Mouse (Mus musculus): ENCODE measurements around the gene Itsn1. TPM values are rescaled to one million over a fixed set of nuclear protein-coding genes. Genes with fewer than 3 reads are reported as not detected.

Itsn1 gene
- polyA plus RNA-seq, 2 experiments, result 24.8 to 46.6 TPM

DNA sequence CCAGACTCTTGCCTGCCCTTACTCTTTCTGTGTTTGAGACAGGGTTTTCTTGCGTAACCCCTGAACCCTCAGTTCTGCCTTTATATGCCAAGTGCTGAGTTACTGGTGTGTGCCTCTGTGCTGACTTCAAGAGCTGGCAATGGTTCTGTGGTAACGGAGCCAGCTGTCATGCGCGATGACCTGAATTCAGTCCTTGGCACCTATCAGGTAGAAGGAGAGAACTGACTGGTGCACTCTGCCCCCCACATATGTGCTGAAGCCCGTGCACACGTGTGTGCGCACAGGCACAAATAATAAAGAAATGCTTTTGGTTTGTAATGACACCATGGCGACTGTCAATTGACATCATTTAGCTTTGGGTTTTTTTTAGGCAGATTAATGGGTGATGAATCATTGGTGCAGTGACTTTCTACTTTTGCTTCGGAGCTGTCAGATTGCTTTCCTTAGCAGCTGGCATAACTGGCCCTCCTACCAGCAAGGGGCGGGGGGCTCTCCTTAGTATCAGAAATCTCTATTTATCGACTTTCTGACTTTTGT, 38.2 kb downstream of the Itsn1 start:
- WGBS, result 84% methylated on average over 11 of the region's 11 CpGs
- no peaks in the 10 kb centered on the region for H3K27me3 ChIP-seq (ENCODE audit: control insufficient read depth, insufficient read depth, low read length)
- ATAC-seq (ENCODE audit: low FRiP score, low read depth), result no peak
- peaks cover 7% of the 10 kb centered on the region for H3K4me1 ChIP-seq (ENCODE audit: control insufficient read depth, insufficient read depth, low read length)
- no peaks in the 10 kb centered on the region for H3K9me3 ChIP-seq (ENCODE audit: control insufficient read depth, low read length)
- no peaks in the 10 kb centered on the region for H3K36me3 ChIP-seq (ENCODE audit: control insufficient read depth, insufficient read depth, low read length)
- H3K9ac ChIP-seq (ENCODE audit: low read depth, low read length, severe bottlenecking), result no peak overlapping the region
- H3K27ac ChIP-seq (replicated peaks; ENCODE audit: low read depth, low read length), result no peak overlapping the region
- no peak overlapping the region for H3K4me3 ChIP-seq (replicated peaks; ENCODE audit: low read length)
- no peak for DNase-seq (ENCODE audit: low spot score)
- H3K4me2 ChIP-seq (replicated peaks; ENCODE audit: low read depth, low read length, severe bottlenecking), result no peak overlapping the region
- TF ChIP-seq POLR2A (IDR thresholded peaks at IDR 0.05; ENCODE audit: borderline replicate concordance, extremely low read depth, insufficient read depth, insufficient read length), result no peak

- H3K4me1 ChIP-seq (ENCODE audit: control insufficient read depth, insufficient read depth, low read length), result peaks cover 7% of the 10 kb centered on the region
- no peak overlapping the region for H3K4me3 ChIP-seq (replicated peaks; ENCODE audit: low read length)
- TF ChIP-seq POLR2A (IDR thresholded peaks at IDR 0.05; ENCODE audit: borderline replicate concordance, extremely low read depth, insufficient read depth, insufficient read length), result no peak
- ATAC-seq (ENCODE audit: low FRiP score, low read depth) (no peak), DNase-seq (ENCODE audit: low spot score) (no peak)
- H3K27ac ChIP-seq (replicated peaks; ENCODE audit: low read depth, low read length), result no peak overlapping the region
- no peak overlapping the region for H3K4me2 ChIP-seq (replicated peaks; ENCODE audit: low read depth, low read length, severe bottlenecking)
- no peaks in the 10 kb centered on the region for H3K36me3 ChIP-seq (ENCODE audit: control insufficient read depth, insufficient read depth, low read length)
- H3K27me3 ChIP-seq (ENCODE audit: control insufficient read depth, insufficient read depth, low read length), result no peaks in the 10 kb centered on the region
- WGBS, result 92% methylated on average over 6 of the region's 6 CpGs
- no peak overlapping the region for H3K9ac ChIP-seq (ENCODE audit: low read depth, low read length, severe bottlenecking)
- no peaks in the 10 kb centered on the region for H3K9me3 ChIP-seq (ENCODE audit: control insufficient read depth, low read length)
Measured at GRCm38 (mm10) chr16:91768586-91768985, 39.5 kb downstream of the Itsn1 start.

DNA sequence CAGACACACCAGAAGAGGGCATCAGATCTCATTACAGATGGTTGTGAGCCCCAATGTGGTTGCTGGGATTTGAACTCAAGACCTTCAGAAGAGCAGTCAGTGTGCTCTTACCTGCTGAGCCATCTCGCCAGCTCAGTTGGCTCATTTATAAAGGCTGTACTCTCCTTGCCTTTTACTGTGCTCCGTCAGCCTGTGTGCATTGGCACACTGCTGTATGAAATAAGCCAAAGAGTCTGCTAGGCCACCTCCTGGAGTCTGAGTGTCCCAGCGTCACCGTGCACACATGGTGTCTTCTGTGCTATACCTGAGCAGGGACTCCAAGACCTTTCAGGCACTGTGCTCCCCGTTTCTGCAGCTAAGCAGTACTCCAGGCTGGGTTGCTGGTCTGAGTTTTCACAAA, 40.8 kb downstream of the Itsn1 start:
- Histone ChIP-seq H3K9ac (ENCODE audit: low read depth, low read length, severe bottlenecking) (no peak overlapping the region), H3K4me1 (ENCODE audit: control insufficient read depth, insufficient read depth, low read length) (peaks cover 7% of the 10 kb centered on the region), H3K4me3 (replicated peaks; ENCODE audit: low read length) (no peak overlapping the region), H3K4me2 (replicated peaks; ENCODE audit: low read depth, low read length, severe bottlenecking) (no peak overlapping the region), H3K27ac (replicated peaks; ENCODE audit: low read depth, low read length) (no peak overlapping the region), H3K9me3 (ENCODE audit: control insufficient read depth, low read length) (no peaks in the 10 kb centered on the region), H3K36me3 (ENCODE audit: control insufficient read depth, insufficient read depth, low read length) (no peaks in the 10 kb centered on the region), H3K27me3 (ENCODE audit: control insufficient read depth, insufficient read depth, low read length) (no peaks in the 10 kb centered on the region)
- no peak for DNase-seq (ENCODE audit: low spot score)
- ATAC-seq (ENCODE audit: low FRiP score, low read depth), result no peak
- no peak for TF ChIP-seq POLR2A (IDR thresholded peaks at IDR 0.05; ENCODE audit: borderline replicate concordance, extremely low read depth, insufficient read depth, insufficient read length)
- 83% methylated on average over 5 of the region's 5 CpGs for WGBS

DNA sequence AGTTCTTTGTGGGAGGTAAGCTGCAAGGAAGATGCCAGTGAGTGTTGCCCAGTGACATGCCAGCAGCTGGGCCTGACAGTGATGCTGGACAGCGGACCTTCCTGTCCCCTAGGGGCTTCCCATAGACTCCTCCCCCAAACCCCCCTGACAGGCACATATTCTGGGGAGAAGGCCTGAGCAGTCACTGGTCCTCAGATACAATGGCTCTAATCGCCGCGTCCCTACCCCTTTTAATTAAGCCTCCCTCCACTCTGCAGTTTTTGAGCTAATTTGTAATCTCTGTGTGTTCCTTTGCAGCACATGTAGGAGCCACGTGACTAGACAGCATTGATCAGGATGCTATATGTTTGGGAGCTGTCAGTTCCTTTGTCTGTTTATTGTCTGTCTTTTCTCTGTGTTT, 41.6 kb downstream of the Itsn1 start:
- Histone ChIP-seq H3K9me3 (ENCODE audit: control insufficient read depth, low read length) (no peaks in the 10 kb centered on the region), H3K4me1 (ENCODE audit: control insufficient read depth, insufficient read depth, low read length) (peaks cover 7% of the 10 kb centered on the region), H3K27ac (replicated peaks; ENCODE audit: low read depth, low read length) (no peak overlapping the region), H3K9ac (ENCODE audit: low read depth, low read length, severe bottlenecking) (no peak overlapping the region), H3K4me2 (replicated peaks; ENCODE audit: low read depth, low read length, severe bottlenecking) (no peak overlapping the region), H3K27me3 (ENCODE audit: control insufficient read depth, insufficient read depth, low read length) (no peaks in the 10 kb centered on the region), H3K36me3 (ENCODE audit: control insufficient read depth, insufficient read depth, low read length) (no peaks in the 10 kb centered on the region), H3K4me3 (replicated peaks; ENCODE audit: low read length) (no peak overlapping the region)
- no peak for ATAC-seq (ENCODE audit: low FRiP score, low read depth)
- DNase-seq (ENCODE audit: low spot score), result no peak
- no peak for TF ChIP-seq POLR2A (IDR thresholded peaks at IDR 0.05; ENCODE audit: borderline replicate concordance, extremely low read depth, insufficient read depth, insufficient read length)
- WGBS, result 62% methylated on average over 5 of the region's 5 CpGs

DNA sequence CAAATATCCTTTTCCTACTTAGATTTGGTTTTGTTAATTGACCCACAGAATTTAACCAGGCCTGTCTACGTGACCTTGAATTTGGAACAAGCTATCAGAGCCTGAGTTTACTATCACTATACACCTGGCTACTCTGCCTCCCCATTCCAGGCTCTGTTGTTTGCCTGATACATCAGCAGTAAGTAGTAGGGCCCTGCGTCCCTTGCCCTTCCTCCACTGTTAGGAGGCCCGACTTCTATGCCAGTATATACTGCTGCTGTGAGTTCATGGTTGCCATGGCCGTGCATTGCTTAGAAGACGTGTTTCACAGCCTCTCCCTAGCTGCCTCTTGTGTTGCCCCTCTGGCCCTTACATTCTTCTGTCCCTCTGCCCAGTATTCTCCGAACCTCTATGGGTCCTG, 42.3 kb downstream of the Itsn1 start:
- DNase-seq (ENCODE audit: low spot score) (no peak), ATAC-seq (ENCODE audit: low FRiP score, low read depth) (no peak)
- no peak overlapping the region for H3K27ac ChIP-seq (replicated peaks; ENCODE audit: low read depth, low read length)
- H3K9ac ChIP-seq (ENCODE audit: low read depth, low read length, severe bottlenecking), result no peak overlapping the region
- no peak for TF ChIP-seq POLR2A (IDR thresholded peaks at IDR 0.05; ENCODE audit: borderline replicate concordance, extremely low read depth, insufficient read depth, insufficient read length)
- H3K27me3 ChIP-seq (ENCODE audit: control insufficient read depth, insufficient read depth, low read length), result no peaks in the 10 kb centered on the region
- H3K9me3 ChIP-seq (ENCODE audit: control insufficient read depth, low read length), result no peaks in the 10 kb centered on the region
- H3K4me3 ChIP-seq (replicated peaks; ENCODE audit: low read length), result no peak overlapping the region
- no peaks in the 10 kb centered on the region for H3K36me3 ChIP-seq (ENCODE audit: control insufficient read depth, insufficient read depth, low read length)
- H3K4me2 ChIP-seq (replicated peaks; ENCODE audit: low read depth, low read length, severe bottlenecking), result no peak overlapping the region
- 89% methylated on average over 6 of the region's 6 CpGs for WGBS
- H3K4me1 ChIP-seq (ENCODE audit: control insufficient read depth, insufficient read depth, low read length), result peaks cover 5% of the 10 kb centered on the region

GRCm38 (mm10) chr16:91772586-91772985, 43.5 kb downstream of the Itsn1 start:
- no peaks in the 10 kb centered on the region for H3K4me1 ChIP-seq (ENCODE audit: control insufficient read depth, insufficient read depth, low read length)
- DNase-seq (ENCODE audit: low spot score) (no peak), ATAC-seq (ENCODE audit: low FRiP score, low read depth) (no peak)
- 84% methylated on average over 7 of the region's 7 CpGs for WGBS
- no peak overlapping the region for H3K4me3 ChIP-seq (replicated peaks; ENCODE audit: low read length)
- H3K27ac ChIP-seq (replicated peaks; ENCODE audit: low read depth, low read length), result no peak overlapping the region
- no peaks in the 10 kb centered on the region for H3K36me3 ChIP-seq (ENCODE audit: control insufficient read depth, insufficient read depth, low read length)
- no peaks in the 10 kb centered on the region for H3K27me3 ChIP-seq (ENCODE audit: control insufficient read depth, insufficient read depth, low read length)
- H3K4me2 ChIP-seq (replicated peaks; ENCODE audit: low read depth, low read length, severe bottlenecking), result no peak overlapping the region
- no peaks in the 10 kb centered on the region for H3K9me3 ChIP-seq (ENCODE audit: control insufficient read depth, low read length)
- TF ChIP-seq POLR2A (IDR thresholded peaks at IDR 0.05; ENCODE audit: borderline replicate concordance, extremely low read depth, insufficient read depth, insufficient read length), result no peak
- no peak overlapping the region for H3K9ac ChIP-seq (ENCODE audit: low read depth, low read length, severe bottlenecking)
